Mouse (Mus musculus): Measurements from ENCODE around the gene Smyd3.
A peak's percentile ranks its signal among the peaks of the same experiment; 100 is the strongest.

Smyd3 gene

DNA sequence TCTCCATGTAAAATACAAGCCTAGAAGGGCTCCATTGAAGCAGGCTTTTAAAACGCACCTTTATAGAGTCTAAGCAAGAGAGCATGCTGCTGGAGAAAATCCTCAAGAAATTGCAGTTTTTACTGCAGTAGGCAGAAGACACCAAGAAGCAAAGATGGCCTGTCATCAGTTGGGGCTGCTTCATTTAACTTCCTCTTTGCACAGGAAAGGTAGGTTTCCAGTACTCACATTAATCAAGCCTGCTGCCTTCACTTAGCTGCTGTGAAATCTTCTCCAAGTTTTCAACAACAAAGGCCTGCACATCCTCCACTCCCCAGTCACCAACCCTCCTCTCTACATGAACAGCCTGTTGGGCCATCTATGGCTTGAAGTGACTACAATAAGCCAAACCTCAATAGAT is 448.9 kb downstream of the Smyd3 start:
- no peak for DNase-seq (ENCODE audit: low read depth, low spot score)

DNA sequence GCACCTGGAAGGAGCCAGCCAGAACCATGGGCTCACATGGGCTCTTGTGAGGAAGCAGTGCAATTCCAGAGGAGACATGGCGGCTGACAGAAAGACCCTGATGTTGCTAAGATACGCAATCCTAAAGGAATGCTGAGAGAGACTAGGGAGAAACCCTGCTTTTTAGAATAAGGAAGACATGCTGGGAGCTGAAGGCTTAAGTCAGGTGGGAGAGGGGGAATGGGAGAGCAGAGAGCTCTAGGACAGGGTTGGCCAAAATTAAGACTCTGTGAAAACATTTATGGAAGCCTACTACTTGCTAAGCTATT is 452.6 kb downstream of the Smyd3 start:
- no peak for DNase-seq (ENCODE audit: low read depth, low spot score)

DNA sequence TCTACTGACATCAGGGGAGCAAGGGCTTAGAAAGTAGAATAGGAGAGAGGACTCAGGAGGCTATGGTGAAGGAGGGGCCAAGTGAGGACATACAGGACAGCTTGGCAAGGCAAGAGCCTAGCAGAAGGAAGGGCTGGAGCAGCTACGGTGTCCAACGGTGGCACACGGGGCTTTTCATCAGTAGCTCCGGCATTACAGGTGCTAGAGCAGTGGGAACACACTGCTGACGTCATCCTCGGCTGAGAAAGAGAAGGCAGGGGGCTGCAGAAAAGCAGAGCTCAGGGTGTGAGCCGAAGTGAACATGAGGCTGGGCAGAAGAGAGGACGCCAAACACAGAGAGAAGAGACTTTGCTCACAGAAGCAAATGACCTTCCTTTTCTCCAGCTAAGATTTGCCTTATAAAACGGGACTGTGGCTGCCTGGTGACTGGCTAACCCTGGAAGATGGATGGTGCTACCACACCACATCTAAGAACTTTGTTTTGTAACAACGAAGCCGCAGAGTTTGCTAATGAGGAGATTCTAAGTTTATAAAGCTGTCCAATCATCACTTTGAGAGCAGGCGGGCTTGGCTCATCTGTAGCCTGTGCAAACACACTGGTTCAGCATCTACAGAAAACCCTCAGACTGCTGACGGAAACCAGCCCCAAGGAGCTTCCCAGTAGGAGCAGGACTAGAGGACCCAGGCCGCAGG is 453.1 kb downstream of the Smyd3 start:
- DNase-seq (ENCODE audit: low read depth, low spot score): no peak

DNA sequence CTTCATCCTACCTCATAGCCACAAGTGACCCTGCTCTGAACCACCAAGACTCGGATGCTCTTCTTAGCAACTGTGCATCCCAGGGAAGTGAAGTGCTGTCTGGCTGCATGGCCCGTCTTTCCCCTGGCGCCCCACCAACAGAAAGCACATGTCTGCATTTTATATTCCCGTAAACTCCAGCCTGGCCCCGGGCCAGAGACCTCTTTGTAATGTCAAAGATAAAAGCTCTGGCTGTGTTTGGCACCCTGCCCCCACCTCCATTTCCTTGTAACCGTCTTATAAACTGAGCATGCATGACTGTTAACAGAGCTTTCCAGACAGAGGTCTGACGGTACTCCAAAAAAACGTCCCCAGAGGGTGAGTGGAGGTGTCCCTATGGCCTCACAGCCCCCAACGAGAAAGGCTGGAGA is 456.1 kb downstream of the Smyd3 start:
- DNase-seq (ENCODE audit: low read depth, low spot score): peak; percentile 6

DNA sequence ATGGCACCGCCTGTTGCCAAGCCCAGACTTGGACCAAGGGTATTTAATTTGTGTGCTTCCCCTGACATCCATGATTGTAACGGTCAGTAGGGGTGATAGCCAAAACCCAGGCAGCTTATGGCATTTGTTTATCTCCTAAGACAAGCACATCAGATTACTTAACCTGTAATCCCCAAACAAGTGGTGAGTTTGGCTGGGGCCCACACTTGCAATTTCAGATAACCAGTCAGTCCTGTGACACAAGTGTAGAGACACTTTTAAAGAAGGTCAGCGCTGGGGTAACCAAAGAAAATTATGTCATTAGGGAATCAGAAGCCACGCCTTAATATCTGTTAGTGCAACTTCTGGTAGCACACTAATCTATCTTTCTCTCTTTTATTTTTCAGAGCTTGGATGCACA is 456.8 kb downstream of the Smyd3 start:
- no peak for DNase-seq (ENCODE audit: low read depth, low spot score)

DNA sequence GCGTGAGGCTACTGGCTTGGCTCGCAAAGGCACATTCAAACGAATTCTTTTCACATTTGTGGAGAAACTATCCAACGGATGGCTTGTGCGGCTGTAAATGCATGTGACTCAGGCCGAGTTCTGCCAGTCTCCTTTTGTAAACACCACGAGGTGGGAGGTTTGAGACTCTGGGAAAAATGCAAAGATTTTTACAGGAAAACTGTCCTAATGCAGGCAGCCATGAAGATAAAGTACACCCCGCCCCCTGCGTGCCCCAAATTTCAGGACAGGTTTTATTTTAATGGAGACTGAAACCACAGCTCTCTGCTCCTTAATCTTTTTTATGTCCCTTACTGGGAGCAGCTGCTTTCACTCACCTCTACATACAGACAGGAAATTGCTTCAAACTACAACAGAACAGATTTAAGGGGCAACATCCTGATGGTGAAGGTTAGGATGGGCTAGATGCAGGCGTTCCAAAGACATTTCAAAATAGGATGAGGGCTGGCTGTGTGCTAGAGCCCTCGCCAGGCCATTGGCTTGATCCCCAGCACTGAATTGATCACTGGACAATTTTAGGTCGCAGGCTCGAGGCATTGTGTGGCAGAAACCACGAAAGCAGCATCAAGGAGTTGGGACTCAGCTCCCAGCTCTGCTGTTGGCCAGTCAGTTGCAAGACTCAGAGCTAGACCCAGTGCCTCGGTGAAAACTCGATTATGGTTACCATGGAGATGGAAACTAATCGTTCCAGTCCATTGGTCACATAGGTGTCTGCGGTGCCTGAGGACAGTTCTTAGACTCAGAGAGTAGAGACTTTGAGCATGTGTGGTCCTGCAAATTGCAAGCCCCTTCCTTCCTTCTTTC is 457.5 kb downstream of the Smyd3 start:
- DNase-seq (ENCODE audit: low read depth, low spot score): no peak

DNA sequence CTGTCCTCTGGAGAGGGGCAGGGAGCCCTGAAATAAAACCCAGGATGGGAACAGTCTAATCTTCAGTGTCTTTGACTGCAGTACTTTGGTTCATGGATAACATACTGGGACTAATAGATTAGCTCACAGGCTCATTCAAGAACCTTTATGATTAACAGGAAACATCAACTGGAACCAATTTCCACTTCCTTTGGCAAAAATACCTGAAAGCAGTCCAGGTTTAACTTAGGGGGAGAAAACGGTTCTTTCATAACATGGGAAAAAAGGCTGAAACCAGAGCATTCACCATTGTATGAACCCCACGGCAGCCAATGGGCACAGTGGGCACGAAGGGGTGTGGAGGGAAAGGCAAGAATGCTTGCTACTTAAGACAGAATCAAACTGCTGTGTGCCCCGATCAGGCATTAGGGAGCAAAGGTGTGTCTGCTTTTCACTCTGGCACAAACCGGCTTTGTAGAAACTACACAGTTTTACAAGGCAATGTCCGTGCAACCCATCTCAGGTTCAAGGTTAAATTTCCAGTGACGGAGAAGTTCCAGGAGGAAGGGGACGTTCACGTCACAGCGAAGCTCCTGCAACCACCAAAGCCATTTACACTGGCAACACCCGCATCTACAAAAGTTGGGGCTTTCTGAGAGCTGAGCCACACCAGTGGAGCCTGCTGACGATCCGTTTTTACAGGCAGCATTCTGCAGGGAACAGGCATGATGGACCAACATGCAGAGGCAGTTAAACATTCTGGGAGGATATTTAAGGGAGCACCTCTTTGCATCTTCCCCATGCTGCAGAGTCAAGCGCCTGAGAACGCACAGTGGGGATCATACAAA is 458.3 kb downstream of the Smyd3 start:
- DNase-seq (ENCODE audit: low read depth, low spot score): no peak

DNA sequence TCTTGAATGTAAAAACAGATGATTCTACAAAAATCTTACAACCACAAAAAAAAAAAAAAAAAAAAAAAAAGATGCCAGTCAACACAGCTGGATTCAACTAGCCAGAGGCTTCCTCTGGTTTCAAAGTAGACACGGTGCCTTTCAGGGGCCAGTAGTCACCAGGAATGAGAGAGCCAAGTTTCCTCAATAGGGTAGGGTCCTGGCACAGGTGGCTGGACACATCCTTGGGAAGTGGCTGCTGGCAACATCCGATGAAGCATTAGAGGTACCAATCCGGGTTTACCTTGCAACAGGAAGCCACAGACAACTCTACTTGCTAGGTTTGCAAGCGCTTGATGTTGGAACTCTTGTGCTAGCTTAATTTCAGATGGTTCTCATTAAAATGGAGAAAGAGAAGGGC is 459.2 kb downstream of the Smyd3 start:
- DNase-seq (ENCODE audit: low read depth, low spot score): no peak

DNA sequence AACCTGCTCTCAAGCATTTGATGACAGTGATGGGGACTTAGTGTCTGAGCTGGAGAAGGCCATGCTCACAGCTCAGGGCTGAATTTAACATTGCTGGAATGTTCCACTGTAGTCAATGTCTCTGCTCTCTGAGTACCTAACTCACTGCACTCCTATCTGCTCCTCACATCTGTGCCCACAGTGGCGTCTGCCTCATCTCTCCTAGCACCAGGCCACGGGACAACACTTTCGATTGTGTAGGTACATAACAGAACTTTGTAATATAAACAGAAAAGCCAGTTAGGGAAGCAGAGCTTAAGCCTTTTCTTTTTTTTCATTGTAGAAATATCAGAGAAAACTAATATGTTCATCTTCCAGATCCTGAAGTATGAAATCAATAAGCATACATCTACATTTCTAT is 462.1 kb downstream of the Smyd3 start:
- DNase-seq (ENCODE audit: low read depth, low spot score): no peak

DNA sequence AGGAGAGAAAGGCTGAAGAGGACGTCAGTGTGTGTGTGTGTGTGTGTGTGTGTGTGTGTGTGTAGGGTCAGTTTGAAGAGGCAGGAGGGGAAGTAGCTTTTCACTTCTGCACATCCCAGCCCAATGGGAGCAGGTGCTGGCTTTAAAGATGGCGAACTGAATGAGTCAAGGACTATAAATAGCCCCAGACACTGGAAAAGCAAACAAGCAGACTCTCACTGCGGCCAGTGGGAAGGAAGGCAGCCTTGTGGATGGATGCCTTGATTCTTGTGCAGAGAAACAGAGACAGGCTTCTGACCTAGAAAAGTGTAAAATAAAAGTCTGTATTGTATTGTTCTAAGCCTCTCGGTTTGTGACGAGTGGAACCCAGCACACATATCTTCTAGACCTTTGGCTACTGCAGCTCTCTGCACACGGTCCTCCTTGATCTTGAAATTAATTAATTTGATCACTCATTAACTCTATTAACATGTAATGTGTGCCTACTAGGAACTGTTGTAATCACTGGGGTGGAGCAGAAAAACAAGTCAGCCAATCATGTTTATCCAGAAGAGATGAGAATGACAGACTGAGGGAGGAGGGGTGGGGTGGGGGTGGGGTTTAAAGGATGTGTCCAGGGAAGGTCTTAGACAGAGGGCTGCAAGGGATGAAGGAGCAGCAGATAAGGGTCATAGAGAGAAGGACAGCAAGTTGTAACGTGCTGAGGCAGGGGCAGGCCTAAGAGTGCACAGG is 463.3 kb downstream of the Smyd3 start:
- DNase-seq (ENCODE audit: low read depth, low spot score): peak; percentile 9

DNA sequence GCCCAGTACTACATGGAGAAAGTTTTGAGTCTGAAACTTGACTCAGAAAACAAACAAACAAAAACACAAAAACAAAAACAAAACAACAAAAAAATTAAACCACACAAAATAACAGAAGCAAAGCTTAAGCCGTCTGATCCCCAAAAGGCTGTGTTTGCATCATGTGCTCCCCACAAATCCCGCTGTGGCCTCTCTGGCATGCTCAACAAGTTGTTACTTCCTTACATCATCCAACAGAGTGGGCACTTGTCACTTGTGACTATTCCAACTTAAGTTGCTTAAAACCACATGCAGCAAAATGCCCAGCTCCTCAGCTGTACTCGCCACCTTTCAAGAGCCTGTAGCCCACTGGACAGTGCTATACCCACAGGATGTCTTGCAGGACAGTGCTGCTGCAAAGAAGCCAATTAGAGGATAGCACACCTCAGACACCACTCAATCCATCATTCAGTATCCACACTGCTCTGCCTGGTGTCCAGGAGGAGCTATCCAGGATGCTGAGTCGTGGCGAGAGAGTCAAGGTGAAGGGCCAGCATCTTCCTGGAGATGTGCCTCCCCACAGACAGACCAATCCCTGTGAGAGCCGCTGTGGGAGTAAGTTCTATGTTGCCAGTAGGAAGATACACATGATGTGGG is 465.2 kb downstream of the Smyd3 start:
- no peak for DNase-seq (ENCODE audit: low read depth, low spot score)

DNA sequence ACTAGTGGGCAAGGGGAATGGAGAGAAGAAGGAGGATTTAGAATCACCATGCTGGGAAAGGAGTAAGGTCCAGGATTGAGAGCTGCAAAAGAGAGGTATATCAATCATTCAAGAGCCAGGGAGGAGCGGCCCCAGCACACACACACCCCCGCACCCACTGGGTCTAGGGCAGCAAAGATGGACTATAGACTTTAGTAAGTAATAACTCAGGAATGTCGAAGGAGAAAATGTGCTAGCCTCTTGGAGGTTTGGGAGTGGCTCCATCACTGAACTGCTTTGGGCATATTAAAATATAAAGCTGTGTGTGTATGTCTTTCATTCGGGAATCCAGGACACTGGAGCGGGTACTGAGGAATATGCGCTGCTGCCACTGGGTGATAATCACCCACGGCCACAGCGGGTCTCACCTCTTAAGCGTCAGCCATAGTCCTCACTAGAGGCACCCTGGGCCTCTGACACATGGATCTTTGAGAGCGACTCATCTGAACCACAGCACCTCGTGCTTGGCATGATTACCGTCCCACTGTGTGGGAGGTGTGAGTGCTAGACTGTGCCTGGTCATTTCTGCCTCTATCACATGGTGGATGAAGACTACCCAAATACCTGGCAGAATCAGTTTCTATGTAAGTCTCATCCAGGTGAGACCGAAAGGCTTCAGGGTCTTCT is 469.8 kb downstream of the Smyd3 start:
- no peak for DNase-seq (ENCODE audit: low read depth, low spot score)

DNA sequence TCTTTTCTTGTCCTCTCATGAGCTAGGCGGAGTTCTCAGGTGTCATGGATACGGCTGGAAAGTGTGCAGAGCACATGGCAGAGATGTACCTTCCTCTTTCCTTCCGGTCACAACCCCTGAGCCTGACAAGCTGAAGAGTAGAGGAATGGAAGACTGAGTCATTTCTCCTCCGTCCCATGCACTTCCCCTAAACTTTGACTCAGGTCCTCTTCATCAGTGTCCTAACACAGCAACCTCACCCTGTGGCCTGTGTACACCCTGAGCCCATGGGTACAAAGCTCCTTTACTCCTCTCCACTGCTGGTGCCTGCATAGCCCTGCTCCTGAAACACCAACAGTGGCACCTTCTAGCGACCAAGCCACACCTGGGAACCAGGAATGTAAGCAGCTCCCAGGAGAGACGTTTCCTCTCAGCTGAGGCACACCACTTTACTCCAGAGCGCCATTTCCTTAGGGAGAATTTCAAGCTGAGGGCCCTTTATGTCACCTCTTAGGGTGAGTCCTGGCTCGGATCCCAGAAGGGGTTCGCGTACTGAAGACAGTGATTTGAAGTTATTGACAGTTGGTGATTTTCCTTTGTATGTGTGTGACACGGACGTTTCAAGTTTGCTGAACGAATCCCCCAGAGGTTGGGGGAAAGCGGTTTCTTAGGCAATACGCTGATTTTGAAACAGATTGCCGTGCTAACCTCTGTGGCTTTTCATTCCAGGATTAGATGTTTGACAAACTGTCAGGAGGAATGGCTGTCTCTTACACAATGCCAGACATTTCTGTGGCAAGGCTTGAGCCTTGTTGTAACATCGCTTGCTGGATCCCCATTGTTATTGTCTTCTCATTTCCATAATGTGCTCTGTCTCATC is 471.8 kb downstream of the Smyd3 start:
- DNase-seq (ENCODE audit: low read depth, low spot score): peak; percentile 6

DNA sequence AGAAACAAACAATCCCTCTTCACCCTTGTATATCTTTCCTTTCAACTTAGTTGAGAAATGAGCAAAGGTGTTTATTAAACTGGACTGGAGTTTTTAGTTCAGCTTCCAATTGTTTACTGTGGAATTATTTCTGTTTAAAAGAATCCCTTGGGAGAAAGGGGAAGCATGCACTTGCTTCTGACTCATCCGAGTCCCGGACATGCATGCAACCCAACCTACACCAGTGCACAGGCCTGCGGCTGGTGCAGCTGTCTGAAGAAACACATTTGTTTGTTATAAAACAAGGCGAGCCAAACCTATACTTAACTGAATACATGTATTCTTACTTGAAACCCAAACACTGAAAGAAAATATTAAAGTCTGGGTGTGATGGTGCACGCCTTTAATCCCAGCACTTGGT is 473.7 kb downstream of the Smyd3 start:
- no peak for DNase-seq (ENCODE audit: low read depth, low spot score)

DNA sequence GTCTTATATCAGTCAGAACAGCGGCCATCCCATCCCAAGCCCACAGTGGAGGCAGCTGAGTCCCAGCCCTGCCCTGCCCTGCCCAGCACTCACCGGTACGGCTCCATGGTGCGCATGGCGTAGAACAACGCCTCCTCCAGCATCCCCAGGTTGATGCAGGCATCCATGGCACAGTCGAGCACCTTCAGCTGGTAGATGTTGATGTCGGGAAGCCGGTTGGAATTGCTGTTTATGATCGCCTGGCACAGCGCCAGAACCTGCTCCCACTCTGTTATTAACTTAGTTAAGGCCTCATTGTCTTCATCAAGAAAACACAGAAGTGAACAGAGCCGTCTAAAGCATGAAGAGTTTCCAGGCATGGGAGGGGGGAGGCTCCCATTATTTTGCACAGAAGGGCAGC is 474.2 kb downstream of the Smyd3 start:
- DNase-seq (ENCODE audit: low read depth, low spot score): no peak

DNA sequence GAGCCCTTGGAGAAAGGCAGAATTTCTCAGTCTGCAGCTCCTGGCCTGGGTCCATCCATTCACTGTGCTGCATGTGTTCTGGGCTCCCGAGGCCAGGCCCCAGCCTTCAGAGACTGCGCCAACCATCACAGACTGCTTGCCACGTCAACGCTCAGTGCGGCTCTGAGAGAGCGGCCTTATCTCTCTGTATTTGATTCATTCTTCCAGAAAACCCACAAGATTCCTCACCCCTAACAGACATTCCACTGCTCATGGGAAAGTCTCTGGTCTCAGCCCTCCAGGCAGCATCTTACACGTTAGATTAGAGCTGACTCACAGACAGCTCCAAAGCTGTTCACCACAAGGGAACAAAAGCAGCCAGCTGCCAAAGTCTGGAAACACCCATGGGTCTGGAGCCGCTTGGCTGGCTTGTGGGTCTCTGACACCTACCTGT is 475.9 kb downstream of the Smyd3 start:
- DNase-seq (ENCODE audit: low read depth, low spot score): no peak

DNA sequence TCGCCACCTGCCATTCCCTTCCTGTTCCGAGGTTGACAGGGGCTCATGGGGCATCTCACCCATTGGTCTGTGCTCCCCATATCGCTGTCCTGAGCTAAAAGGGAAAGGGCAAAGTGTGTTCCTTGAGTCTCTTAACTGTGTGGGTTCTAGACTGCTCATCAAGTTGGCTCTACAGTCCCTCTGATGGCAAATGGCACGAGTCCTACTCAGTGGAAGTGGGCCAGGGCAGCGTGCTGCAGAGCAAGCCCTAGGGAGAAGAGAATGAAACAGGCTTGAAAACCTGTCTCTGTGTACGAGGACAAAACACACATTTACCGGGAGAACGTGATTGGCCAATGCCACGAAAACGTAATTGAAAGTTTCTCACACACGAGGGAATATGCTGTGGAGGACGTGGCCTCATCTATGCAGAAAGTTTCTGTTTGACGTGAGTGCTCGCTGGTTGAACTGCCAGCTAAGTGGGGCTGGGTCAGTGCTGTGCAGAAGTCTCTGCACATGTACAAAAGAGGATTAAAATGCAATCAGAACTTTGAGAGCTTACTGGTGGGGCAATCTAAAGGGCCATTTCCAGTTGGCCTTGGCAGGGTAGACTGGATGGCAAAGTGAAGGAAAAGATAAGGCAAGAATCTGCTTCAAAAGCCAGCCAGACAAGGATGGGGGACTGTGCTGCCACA is 476.5 kb downstream of the Smyd3 start:
- no peak for DNase-seq (ENCODE audit: low read depth, low spot score)

DNA sequence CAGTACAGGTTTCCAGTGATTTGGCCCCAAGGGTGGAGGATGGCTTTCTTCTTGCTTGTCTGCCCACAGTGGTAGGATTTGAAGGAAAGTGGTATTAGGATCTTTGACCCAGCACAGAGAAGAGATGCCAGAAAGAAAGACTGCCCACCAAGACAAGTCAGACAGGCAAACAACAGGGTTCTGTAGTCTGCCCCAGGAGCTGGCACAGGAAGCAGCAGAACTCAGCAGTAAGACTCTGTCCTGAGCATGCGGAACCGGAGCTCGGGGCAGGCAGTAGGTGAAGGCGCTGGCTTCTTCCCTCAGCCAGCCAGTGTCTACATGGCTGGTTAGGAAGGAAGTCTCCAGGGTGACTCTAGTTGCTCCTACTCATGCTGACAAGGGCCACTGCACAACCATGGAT is 479.0 kb downstream of the Smyd3 start:
- DNase-seq (ENCODE audit: low read depth, low spot score): no peak

DNA sequence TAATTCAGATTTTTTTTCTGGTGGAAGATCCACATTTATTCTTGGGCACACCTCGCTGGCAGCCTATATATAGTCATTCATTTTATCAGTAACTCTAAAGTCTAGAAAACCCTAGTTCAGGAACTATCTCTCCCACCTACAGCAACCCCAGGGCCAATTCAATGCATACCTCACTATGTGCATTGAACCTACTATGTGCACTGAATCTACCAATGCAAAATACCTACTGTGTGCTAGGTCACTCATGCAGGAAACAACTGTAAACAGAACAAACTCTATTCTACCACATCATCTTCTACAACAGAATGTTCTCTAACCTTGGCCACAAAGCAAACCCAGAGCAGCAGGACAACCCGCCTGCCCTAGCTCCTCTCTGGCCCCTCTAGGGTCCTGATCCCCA is 484.9 kb downstream of the Smyd3 start:
- no peak for DNase-seq (ENCODE audit: low read depth, low spot score)

All from skeletal muscle tissue, adult 2 months (tissue).